Mouse (Mus musculus): Measurements from ENCODE around the gene Armc9.

DNA sequence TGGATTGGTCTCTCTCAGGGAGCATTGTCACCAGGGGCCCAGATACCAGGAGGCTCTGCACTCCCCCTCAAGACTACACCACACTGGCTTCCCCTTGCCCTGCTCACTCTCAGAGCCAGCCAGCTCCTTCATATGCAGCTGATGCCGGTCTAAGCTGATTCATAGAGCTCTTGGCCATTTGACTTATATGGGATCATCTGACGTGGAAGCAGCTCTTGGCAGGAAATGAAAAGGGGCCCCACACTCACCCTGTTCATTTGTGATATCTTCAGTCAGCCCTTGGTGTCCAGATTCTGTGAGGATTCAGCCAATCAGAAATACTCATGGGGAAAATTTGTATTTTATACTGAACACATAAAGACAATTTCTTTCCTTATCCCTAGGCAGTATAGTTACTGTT, 86.4 kb downstream of the Armc9 start:
- no peak for TF ChIP-seq CHD2 (IDR thresholded peaks at IDR 0.05; ENCODE audit: low read depth, low read length)
- no peak for TF ChIP-seq HCFC1 (IDR thresholded peaks at IDR 0.05; ENCODE audit: borderline replicate concordance, insufficient read depth, low read length)
- TF ChIP-seq ZNF384 (IDR thresholded peaks at IDR 0.05; ENCODE audit: low read depth, low read length) = no peak
- TF ChIP-seq ZC3H11A (IDR thresholded peaks at IDR 0.05; ENCODE audit: borderline replicate concordance, low read depth, low read length) = no peak
- TF ChIP-seq MAFK (IDR thresholded peaks at IDR 0.05; ENCODE audit: insufficient read depth, low read depth, low read length) = no peak
